Mouse (Mus musculus): ENCODE measurements around the gene Hnrnph1. TPM values are rescaled to one million over a fixed set of nuclear protein-coding genes. Genes with fewer than 3 reads are reported as not detected.

The Hnrnph1 gene
- total and polyA plus RNA-seq, 3 experiments: 239 to 829 (median 428) TPM

- Histone ChIP-seq H3K4me3 (replicated peaks in 1 of 3; ENCODE audit: low read depth in 2 of 3, low read length in 2 of 3, poor library complexity in 1 of 3) (no peak overlapping the region), H3K9me3 (replicated peaks; ENCODE audit: low read length) (no peaks in the 10 kb centered on the region), H3K79me2 (replicated peaks; ENCODE audit: control insufficient read depth, extremely low read depth, insufficient read depth, poor library complexity, severe bottlenecking) (no peaks in the 10 kb centered on the region), H3K27ac (ENCODE audit: insufficient read depth, low read depth) (no peak overlapping the region), H3K36me3 (replicated peaks in 1 of 2; ENCODE audit: control insufficient read depth in 1 of 2, insufficient read depth in 1 of 2, low read length in 1 of 2) (no peaks in the 10 kb centered on the region), H3K9ac (ENCODE audit: insufficient read depth, low read depth) (no peak overlapping the region), H3K27me3 (replicated peaks) (no peaks in the 10 kb centered on the region), H3K4me1 (ENCODE audit: control insufficient read depth in 1 of 2, insufficient read depth in 2 of 2) (peaks cover 2 to 19% of the 10 kb centered on the region in 2 experiments; a peak in 3 of 4 replicates), H3K4me2 (ENCODE audit: insufficient read depth, low read depth, poor library complexity, severe bottlenecking) (no peak overlapping the region)
- DNase-seq (ENCODE audit: extremely low read depth): no peak
- dilution Hi-C loops (cut with MboI; ENCODE audit: extremely low pct_ligation_motif_present, extremely low pct_unique_long_range_greater_than_20kb, low sequenced_read_pairs): no loop called here
- TF ChIP-seq JUND (conservative IDR thresholded peaks at IDR 0.05; ENCODE audit: low read depth, low read length) (no peak), ZMIZ1 (IDR thresholded peaks at IDR 0.05; ENCODE audit: low read depth, low read length) (no peak), POLR2A (IDR thresholded peaks at IDR 0.05; ENCODE audit: low read depth, low read length) (no peak), USF2 (conservative IDR thresholded peaks at IDR 0.05; ENCODE audit: low read depth, low read length) (no peak), PAX5 (IDR thresholded peaks at IDR 0.05; ENCODE audit: low read length) (no peak), RAD21 (IDR thresholded peaks at IDR 0.05; ENCODE audit: low read depth, low read length) (no peak), ELF1 (IDR thresholded peaks at IDR 0.05; ENCODE audit: low read depth, low read length) (no peak), SIN3A (IDR thresholded peaks at IDR 0.05; ENCODE audit: low read length) (no peak), CHD2 (IDR thresholded peaks at IDR 0.05; ENCODE audit: low read length) (no peak), ETS1 (conservative IDR thresholded peaks at IDR 0.05; ENCODE audit: low read depth, low read length) (no peak), MYC (IDR thresholded peaks at IDR 0.05; ENCODE audit: low read depth, low read length) (no peak)
- in situ Hi-C loops (cut with MboI; ENCODE audit: low pct_ligation_motif_present, low pct_unique_long_range_greater_than_20kb, low sequenced_read_pairs): no loop called here
Measured at GRCm38 (mm10) chr11:50346256-50347032, 30.3 kb upstream of the Hnrnph1 start.

GRCm38 (mm10) chr11:50352177-50352576, 24.6 kb upstream of the Hnrnph1 start:
- no peaks in the 10 kb centered on the region for H3K79me2 ChIP-seq (replicated peaks; ENCODE audit: control insufficient read depth, extremely low read depth, insufficient read depth, poor library complexity, severe bottlenecking)
- dilution Hi-C loops (cut with MboI; ENCODE audit: extremely low pct_ligation_motif_present, extremely low pct_unique_long_range_greater_than_20kb, low sequenced_read_pairs): no loop called here

More at GRCm38 (mm10) chr11:50352177-50352576, 24.6 kb upstream of the Hnrnph1 start:
- Histone ChIP-seq H3K9ac (ENCODE audit: insufficient read depth, low read depth) (no peak overlapping the region), H3K4me2 (ENCODE audit: insufficient read depth, low read depth, poor library complexity, severe bottlenecking) (no peak overlapping the region), H3K4me1 (ENCODE audit: control insufficient read depth in 1 of 2, insufficient read depth in 2 of 2) (no peaks in the 10 kb centered on the region), H3K9me3 (replicated peaks; ENCODE audit: low read length) (peaks cover 5% of the 10 kb centered on the region), H3K27me3 (replicated peaks) (no peaks in the 10 kb centered on the region), H3K36me3 (replicated peaks in 1 of 2; ENCODE audit: control insufficient read depth in 1 of 2, insufficient read depth in 1 of 2, low read length in 1 of 2) (no peaks in the 10 kb centered on the region), H3K27ac (ENCODE audit: insufficient read depth, low read depth) (no peak overlapping the region), H3K4me3 (replicated peaks in 1 of 3; ENCODE audit: low read depth in 2 of 3, low read length in 2 of 3, poor library complexity in 1 of 3) (no peak overlapping the region)
- TF ChIP-seq USF1 (IDR thresholded peaks at IDR 0.05; ENCODE audit: low read depth, low read length): no peak
- TF ChIP-seq JUN (IDR thresholded peaks at IDR 0.05; ENCODE audit: insufficient read depth, low read depth, low read length): no peak
- TF ChIP-seq HCFC1 (IDR thresholded peaks at IDR 0.05; ENCODE audit: low read depth, low read length): no peak
- no peak for TF ChIP-seq ZMIZ1 (IDR thresholded peaks at IDR 0.05; ENCODE audit: low read depth, low read length)
- no peak for TF ChIP-seq CTCF (conservative IDR thresholded peaks at IDR 0.05 in 1 of 2, IDR thresholded peaks at IDR 0.05 in 1 of 2; ENCODE audit: low read depth in 2 of 2, low read length in 2 of 2)
- TF ChIP-seq MYC (IDR thresholded peaks at IDR 0.05; ENCODE audit: low read depth, low read length): no peak
- TF ChIP-seq PAX5 (IDR thresholded peaks at IDR 0.05; ENCODE audit: low read length): no peak
- TF ChIP-seq SMC3 (IDR thresholded peaks at IDR 0.05; ENCODE audit: low read depth, low read length): no peak
- TF ChIP-seq UBTF (IDR thresholded peaks at IDR 0.05; ENCODE audit: low read depth, low read length): no peak
- TF ChIP-seq POLR2A (IDR thresholded peaks at IDR 0.05; ENCODE audit: low read depth, low read length): no peak
- no peak for TF ChIP-seq USF2 (conservative IDR thresholded peaks at IDR 0.05; ENCODE audit: low read depth, low read length)
- no peak for TF ChIP-seq BHLHE40 (IDR thresholded peaks at IDR 0.05; ENCODE audit: low read depth, low read length)
- TF ChIP-seq MXI1 (IDR thresholded peaks at IDR 0.05; ENCODE audit: low read depth, low read length): no peak
- no peak for TF ChIP-seq JUND (conservative IDR thresholded peaks at IDR 0.05; ENCODE audit: low read depth, low read length)
- no peak for TF ChIP-seq IRF4 (IDR thresholded peaks at IDR 0.05; ENCODE audit: low read depth, low read length)
- no peak for TF ChIP-seq CHD2 (IDR thresholded peaks at IDR 0.05; ENCODE audit: low read length)
- no peak for TF ChIP-seq ZNF384 (IDR thresholded peaks at IDR 0.05; ENCODE audit: low read depth, low read length)
- no peak for TF ChIP-seq MAZ (IDR thresholded peaks at IDR 0.05; ENCODE audit: low read depth, low read length)
- no peak for DNase-seq (ENCODE audit: extremely low read depth)
- in situ Hi-C loops (cut with MboI; ENCODE audit: low pct_ligation_motif_present, low pct_unique_long_range_greater_than_20kb, low sequenced_read_pairs): no loop called here

Measured in CH12.LX (cell line).